Mouse (Mus musculus) midbrain, embryonic 15.5 days (tissue): Measurements from ENCODE around the gene Tnfaip8l1. TPM values are rescaled to one million over a fixed set of nuclear protein-coding genes. Genes with fewer than 3 reads are reported as not detected.

ENCODE experiments used
- ATAC-seq: fragments of 200-750 bp; cut with Nextera tagmentation; replicated peaks from 2 replicates; pipeline ENCODE4 v1.8.0; 2017; ENCODE audit warnings: moderate TSS enrichment
- H3K27ac ChIP-seq: fragments of 300-500 bp; sonication (generic); 2 replicates; pipeline ENCODE4 v1.5.1; 2015; ENCODE audit warnings: mild to moderate bottlenecking, inconsistent platforms
- H3K27me3 ChIP-seq: fragments of 300-500 bp; sonication (generic); replicated peaks from 2 replicates; pipeline ENCODE4 v1.6.1; 2015; ENCODE audit warnings: inconsistent platforms
- H3K36me3 ChIP-seq: fragments of 300-500 bp; sonication (generic); replicated peaks from 2 replicates; pipeline ENCODE4 v1.6.1; 2015; ENCODE audit warnings: inconsistent platforms
- H3K4me1 ChIP-seq: fragments of 300-500 bp; sonication (generic); 2 replicates; pipeline ENCODE4 v1.6.1; 2015; ENCODE audit warnings: inconsistent platforms
- H3K4me2 ChIP-seq: fragments of 300-500 bp; sonication (generic); 2 replicates; pipeline ENCODE4 v1.6.1; 2015; ENCODE audit warnings: inconsistent platforms, mild to moderate bottlenecking, moderate library complexity
- H3K4me3 ChIP-seq: fragments of 300-500 bp; sonication (generic); 2 replicates; pipeline ENCODE4 v1.5.1; 2015; ENCODE audit warnings: mild to moderate bottlenecking, inconsistent platforms
- H3K9ac ChIP-seq: fragments of 300-500 bp; sonication (generic); 2 replicates; pipeline ENCODE4 v1.6.1; 2015; ENCODE audit warnings: mild to moderate bottlenecking, inconsistent platforms
- H3K9me3 ChIP-seq: fragments of 300-500 bp; sonication (generic); 2 replicates; pipeline ENCODE4 v1.6.1; 2016; ENCODE audit warnings: inconsistent platforms
- WGBS: fragments of 180-500 bp; shearing (Covaris S2); methylation state at CpG from one replicate; pipeline ENCODE4 v1.1.7; 2015; ENCODE audit warnings: mixed read lengths; 5-methylcytosine and 5-hydroxymethylcytosine counted together
- polyA plus RNA-seq: library from polyadenylated mRNA; unstranded; fragments of >200 nt; fragmentation: Nextera tagmentation; extraction: Ambion mirVana; gene quantifications from 2 replicates; pipeline ENCODE4 v1.2.1, GENCODE M21; 2015

Gene Tnfaip8l1
- polyA plus RNA-seq, 1 experiment from 2014 or later = 11.1 TPM

- WGBS = 79% methylated on average over 11 of the region's 11 CpGs
- H3K4me3 ChIP-seq = no peak overlapping the region
- peaks cover 35% of the 10 kb centered on the region for H3K27me3 ChIP-seq
- H3K4me1 ChIP-seq = no peaks in the 10 kb centered on the region; the same call in 1 of the 2 replicates
- no peak for ATAC-seq
- H3K36me3 ChIP-seq = peaks cover 63% of the 10 kb centered on the region
- peaks cover 7% of the 10 kb centered on the region; the same call in 1 of the 2 replicates for H3K9me3 ChIP-seq
- no peak overlapping the region for H3K27ac ChIP-seq
- H3K9ac ChIP-seq = no peak overlapping the region
- no peak overlapping the region for H3K4me2 ChIP-seq
These were observed 36.1 kb upstream of the Tnfaip8l1 start for GRCm38 (mm10) chr17:56126175-56126574.

- Histone ChIP-seq H3K9ac (no peak overlapping the region), H3K27ac (no peak overlapping the region), H3K4me2 (no peak overlapping the region), H3K4me3 (no peak overlapping the region), H3K27me3 (peaks cover 19% of the 10 kb centered on the region), H3K36me3 (peaks cover 56% of the 10 kb centered on the region), H3K4me1 (peaks cover 7% of the 10 kb centered on the region; the same call in 1 of the 2 replicates), H3K9me3 (no peaks in the 10 kb centered on the region)
- ATAC-seq = no peak
- WGBS = 87% methylated on average over 15 of the region's 15 CpGs
These were observed 34.0 kb upstream of the Tnfaip8l1 start for GRCm38 (mm10) chr17:56128246-56128645.

- ATAC-seq = no peak
- Histone ChIP-seq H3K9me3 (no peaks in the 10 kb centered on the region), H3K4me3 (no peak overlapping the region), H3K4me1 (peaks cover 23% of the 10 kb centered on the region), H3K9ac (no peak overlapping the region), H3K36me3 (peaks cover 43% of the 10 kb centered on the region), H3K27ac (no peak overlapping the region), H3K4me2 (no peak overlapping the region), H3K27me3 (no peaks in the 10 kb centered on the region)
- 91% methylated on average over 10 of the region's 10 CpGs for WGBS
These were observed 31.1 kb upstream of the Tnfaip8l1 start for GRCm38 (mm10) chr17:56131136-56131535.

- H3K27ac ChIP-seq = no peak overlapping the region
- no peaks in the 10 kb centered on the region for H3K9me3 ChIP-seq
- H3K4me3 ChIP-seq = no peak overlapping the region
- WGBS = 38% methylated on average over 7 of the region's 7 CpGs
- peak; percentile 21; the same call in 1 of the 2 replicates for ATAC-seq
- no peak overlapping the region for H3K9ac ChIP-seq
- H3K4me1 ChIP-seq = peaks cover 23% of the 10 kb centered on the region
- H3K36me3 ChIP-seq = peaks cover 38% of the 10 kb centered on the region
- H3K4me2 ChIP-seq = no peak overlapping the region
- H3K27me3 ChIP-seq = no peaks in the 10 kb centered on the region
These were observed 30.5 kb upstream of the Tnfaip8l1 start for GRCm38 (mm10) chr17:56131814-56132213.

- peaks cover 25% of the 10 kb centered on the region for H3K4me1 ChIP-seq
- H3K4me3 ChIP-seq = no peak overlapping the region
- no peak overlapping the region for H3K9ac ChIP-seq
- 5% methylated on average over 14 of the region's 14 CpGs for WGBS
- H3K9me3 ChIP-seq = no peaks in the 10 kb centered on the region
- H3K27me3 ChIP-seq = no peaks in the 10 kb centered on the region
- H3K36me3 ChIP-seq = peaks cover 31% of the 10 kb centered on the region
- no peak overlapping the region for H3K4me2 ChIP-seq
- no peak for ATAC-seq
- no peak overlapping the region for H3K27ac ChIP-seq
These were observed 29.6 kb upstream of the Tnfaip8l1 start for GRCm38 (mm10) chr17:56132661-56133060.

- 0 out of 2 replicates have a peak, but pooled peaks have one; percentile 3 for ATAC-seq
- 23% methylated on average over 20 of the region's 21 CpGs for WGBS
- H3K4me1 ChIP-seq = peaks cover 35% of the 10 kb centered on the region
- H3K9ac ChIP-seq = no peak overlapping the region
- H3K4me3 ChIP-seq = no peak overlapping the region
- H3K27ac ChIP-seq = no peak overlapping the region; the same call in 1 of the 2 replicates
- H3K27me3 ChIP-seq = no peaks in the 10 kb centered on the region
- H3K9me3 ChIP-seq = no peaks in the 10 kb centered on the region
- H3K4me2 ChIP-seq = peak overlapping the region; percentile 37
- peaks cover 23% of the 10 kb centered on the region for H3K36me3 ChIP-seq
These were observed 28.6 kb upstream of the Tnfaip8l1 start for GRCm38 (mm10) chr17:56133457-56134363.

- H3K4me3 ChIP-seq = no peak overlapping the region
These were observed 27.8 kb upstream of the Tnfaip8l1 start for GRCm38 (mm10) chr17:56134463-56134971.

GRCm38 (mm10) chr17:56136558-56136957, 25.7 kb upstream of the Tnfaip8l1 start:
- WGBS = 84% methylated on average over 7 of the region's 7 CpGs
- H3K27me3 ChIP-seq = 0 out of 2 replicates have a peak, but pooled peaks cover 3% of the 10 kb centered on the region
- no peak overlapping the region for H3K27ac ChIP-seq
- H3K4me1 ChIP-seq = peaks cover 55% of the 10 kb centered on the region
- H3K4me3 ChIP-seq = no peak overlapping the region
- no peaks in the 10 kb centered on the region for H3K9me3 ChIP-seq
- H3K9ac ChIP-seq = no peak overlapping the region
- no peaks in the 10 kb centered on the region for H3K36me3 ChIP-seq
- ATAC-seq = no peak
- no peak overlapping the region for H3K4me2 ChIP-seq

More at GRCm38 (mm10) chr17:56134463-56134971, 27.8 kb upstream of the Tnfaip8l1 start:
- Histone ChIP-seq H3K36me3 (peaks cover 18% of the 10 kb centered on the region), H3K27me3 (no peaks in the 10 kb centered on the region), H3K4me2 (peak overlapping the region; percentile 37), H3K9ac (no peak overlapping the region), H3K9me3 (no peaks in the 10 kb centered on the region), H3K4me1 (peaks cover 42% of the 10 kb centered on the region), H3K27ac (no peak overlapping the region)
- 1% methylated on average over 27 of the region's 27 CpGs for WGBS
- 0 out of 2 replicates have a peak, but pooled peaks have one; percentile 4 for ATAC-seq

- H3K4me2 ChIP-seq = peak overlapping the region; percentile 80
- no peaks in the 10 kb centered on the region for H3K36me3 ChIP-seq
- no peak overlapping the region for H3K27ac ChIP-seq
- 0 out of 2 replicates have a peak, but pooled peaks cover 5% of the 10 kb centered on the region for H3K27me3 ChIP-seq
- 13% methylated on average over 25 of the region's 25 CpGs for WGBS
- peak overlapping the region; percentile 93 for H3K4me3 ChIP-seq
- ATAC-seq = no peak
- H3K9me3 ChIP-seq = no peaks in the 10 kb centered on the region
- peaks cover 62% of the 10 kb centered on the region for H3K4me1 ChIP-seq
- peak overlapping the region; percentile 92; the same call in 1 of the 2 replicates for H3K9ac ChIP-seq
These were observed 24.3 kb upstream of the Tnfaip8l1 start for GRCm38 (mm10) chr17:56137839-56138613.

- WGBS = 5% methylated on average over 20 of the region's 21 CpGs
- Histone ChIP-seq H3K9me3 (no peaks in the 10 kb centered on the region), H3K9ac (peak overlapping the region; percentile 92), H3K27me3 (0 out of 2 replicates have a peak, but pooled peaks cover 5% of the 10 kb centered on the region), H3K27ac (peak overlapping the region; percentile 84), H3K4me2 (peak overlapping the region; percentile 80), H3K4me1 (peaks cover 50% of the 10 kb centered on the region), H3K36me3 (no peaks in the 10 kb centered on the region), H3K4me3 (peak overlapping the region; percentile 93)
- ATAC-seq = peak; percentile 26
These were observed 22.9 kb upstream of the Tnfaip8l1 start for GRCm38 (mm10) chr17:56139355-56139754.

- ATAC-seq = peak; percentile 38
- Histone ChIP-seq H3K4me1 (peaks cover 43% of the 10 kb centered on the region), H3K9me3 (no peaks in the 10 kb centered on the region), H3K27ac (peak within 1 kb of the TSS; percentile 84), H3K9ac (peak within 1 kb of the TSS; percentile 92), H3K4me2 (peak within 1 kb of the TSS; percentile 80), H3K4me3 (peak within 1 kb of the TSS; percentile 93), H3K36me3 (no peaks in the 10 kb centered on the region), H3K27me3 (0 out of 2 replicates have a peak, but pooled peaks cover 5% of the 10 kb centered on the region)
- WGBS = under 1% methylated on average over 79 of the region's 79 CpGs
These were observed 22.2 kb upstream of the Tnfaip8l1 start, which contains the start of gene Sema6b for GRCm38 (mm10) chr17:56139858-56140595. Sema6b (minus strand) TSS chr17:56140343.
